Mouse (Mus musculus): ENCODE measurements around the gene Gm10271. TPM values are rescaled to one million over a fixed set of nuclear protein-coding genes. Genes with fewer than 3 reads are reported as not detected.

Gene Gm10271
- polyA plus RNA-seq, 1 experiment from 2014 or later: not detected

DNA sequence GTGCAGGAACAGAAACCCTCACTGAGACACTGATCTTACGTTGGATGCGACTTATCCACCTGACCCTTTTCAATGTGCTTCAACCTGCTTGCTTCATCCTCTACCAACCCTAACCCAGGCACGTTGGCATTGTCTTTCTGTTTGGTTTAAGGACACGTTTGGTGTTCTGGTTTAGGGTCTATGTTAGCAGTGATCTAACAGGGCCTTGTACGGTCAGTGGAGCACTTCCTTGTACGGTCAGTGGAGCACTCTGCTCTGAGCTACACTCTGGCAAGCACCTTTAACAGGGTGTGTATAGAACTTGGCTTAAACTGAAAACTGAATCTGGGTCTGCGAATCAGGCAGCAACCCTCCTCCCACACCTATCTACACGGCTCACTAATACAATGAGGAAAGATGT lies 57.1 kb downstream of the Gm10271 start:
- 95% methylated on average over 8 of the region's 8 CpGs for WGBS
- H3K27me3 ChIP-seq (replicated peaks; ENCODE audit: control insufficient read depth, insufficient read depth, low read length): no peaks in the 10 kb centered on the region
- no peaks in the 10 kb centered on the region for H3K4me1 ChIP-seq (ENCODE audit: control insufficient read depth, insufficient read depth, low read length)
- peaks cover 6% of the 10 kb centered on the region; the same call in 1 of the 2 replicates for H3K36me3 ChIP-seq (ENCODE audit: control insufficient read depth, insufficient read depth, low read length)
- no peaks in the 10 kb centered on the region for H3K9me3 ChIP-seq (ENCODE audit: control insufficient read depth, low read length)
- H3K27ac ChIP-seq (ENCODE audit: low read length): no peak overlapping the region
- no peak overlapping the region for H3K9ac ChIP-seq (ENCODE audit: low read depth, low read length)
- H3K4me2 ChIP-seq (ENCODE audit: low read depth, low read length): no peak overlapping the region
- ATAC-seq: no peak
- no peak overlapping the region for H3K4me3 ChIP-seq (ENCODE audit: low read length)

DNA sequence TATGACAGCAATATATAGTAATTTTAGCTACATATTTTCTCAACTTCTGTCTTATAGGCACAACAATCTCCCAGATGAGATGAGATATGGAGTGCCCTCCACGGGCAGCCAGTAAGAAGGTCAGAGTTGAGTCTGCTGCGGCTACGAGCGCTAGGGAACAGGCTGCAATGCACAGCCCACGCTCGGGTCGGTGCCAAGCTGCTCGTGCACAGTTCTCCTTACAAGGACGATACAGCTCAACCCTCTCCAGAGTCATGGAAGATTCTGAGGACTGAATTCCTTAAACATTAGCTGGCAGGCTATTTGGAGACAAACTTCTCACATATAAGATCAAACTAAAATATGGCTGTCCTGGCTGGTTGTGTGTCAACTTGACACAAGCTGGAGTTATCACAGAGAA lies 57.8 kb downstream of the Gm10271 start:
- no peak overlapping the region for H3K4me2 ChIP-seq (ENCODE audit: low read depth, low read length)
- no peak overlapping the region for H3K27ac ChIP-seq (ENCODE audit: low read length)
- no peak overlapping the region for H3K9ac ChIP-seq (ENCODE audit: low read depth, low read length)
- no peaks in the 10 kb centered on the region for H3K9me3 ChIP-seq (ENCODE audit: control insufficient read depth, low read length)
- H3K4me1 ChIP-seq (ENCODE audit: control insufficient read depth, insufficient read depth, low read length): no peaks in the 10 kb centered on the region
- peaks cover 13% of the 10 kb centered on the region; the same call in 1 of the 2 replicates for H3K36me3 ChIP-seq (ENCODE audit: control insufficient read depth, insufficient read depth, low read length)
- ATAC-seq: peak; percentile 55; the same call in 1 of the 2 replicates
- no peaks in the 10 kb centered on the region for H3K27me3 ChIP-seq (replicated peaks; ENCODE audit: control insufficient read depth, insufficient read depth, low read length)
- 79% methylated on average over 9 of the region's 9 CpGs for WGBS
- no peak overlapping the region for H3K4me3 ChIP-seq (ENCODE audit: low read length)

DNA sequence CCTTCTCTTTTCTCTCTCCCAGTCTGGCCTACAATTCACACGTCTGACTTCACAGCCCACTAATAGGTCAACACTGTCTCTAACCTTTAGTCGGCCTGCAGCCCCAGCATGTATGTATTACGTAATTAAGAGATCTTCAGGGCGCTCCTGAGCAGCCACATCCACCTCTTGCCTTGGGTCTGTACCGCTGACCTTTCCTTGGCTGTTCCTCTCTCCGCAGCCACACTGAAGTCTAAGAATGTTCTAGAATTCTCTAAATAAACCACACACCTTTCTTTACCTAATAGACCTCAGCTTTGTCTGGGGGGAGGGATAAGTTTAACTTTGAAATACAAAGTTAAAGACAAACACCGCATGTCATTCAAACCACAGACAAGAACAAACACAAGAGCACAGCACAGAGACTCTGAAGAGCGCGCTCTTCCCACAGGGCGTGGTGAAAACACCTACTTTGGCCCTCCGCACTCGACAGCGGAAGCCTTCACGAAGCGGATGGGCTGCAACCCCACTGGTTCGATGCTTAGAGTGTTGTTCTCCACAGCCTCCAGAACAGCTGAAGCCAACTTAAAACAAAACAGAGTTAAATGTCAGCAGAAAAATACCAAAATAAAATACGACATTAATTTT lies 58.6 kb downstream of the Gm10271 start:
- Histone ChIP-seq H3K4me3 (ENCODE audit: low read length) (no peak overlapping the region), H3K9ac (ENCODE audit: low read depth, low read length) (no peak overlapping the region), H3K4me2 (ENCODE audit: low read depth, low read length) (no peak overlapping the region), H3K4me1 (ENCODE audit: control insufficient read depth, insufficient read depth, low read length) (no peaks in the 10 kb centered on the region), H3K27ac (ENCODE audit: low read length) (no peak overlapping the region), H3K27me3 (replicated peaks; ENCODE audit: control insufficient read depth, insufficient read depth, low read length) (no peaks in the 10 kb centered on the region), H3K36me3 (ENCODE audit: control insufficient read depth, insufficient read depth, low read length) (peaks cover 13% of the 10 kb centered on the region; the same call in 1 of the 2 replicates), H3K9me3 (ENCODE audit: control insufficient read depth, low read length) (no peaks in the 10 kb centered on the region)
- 0 out of 2 replicates have a peak, but pooled peaks have one; percentile 41 for ATAC-seq
- 78% methylated on average over 17 of the region's 17 CpGs for WGBS

DNA sequence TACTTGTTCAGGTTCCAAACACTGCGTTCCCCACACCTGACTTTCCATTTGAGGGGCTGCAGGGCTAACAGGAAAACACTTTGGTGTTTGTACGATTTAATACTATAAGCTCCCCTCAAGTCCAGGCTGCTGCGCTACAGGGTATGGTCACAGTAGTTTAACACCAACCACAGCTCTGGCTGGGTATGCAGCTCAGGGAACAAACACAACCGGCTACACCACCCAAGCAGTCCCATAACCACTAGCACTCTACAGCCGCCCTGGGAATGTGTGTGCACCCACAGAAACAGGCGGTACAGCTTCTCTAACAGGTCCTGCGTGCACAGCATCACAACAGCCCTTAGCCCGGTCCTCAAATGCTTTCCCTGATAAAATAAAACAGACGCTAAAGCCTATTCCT lies 59.6 kb downstream of the Gm10271 start:
- peaks cover 13% of the 10 kb centered on the region; the same call in 1 of the 2 replicates for H3K36me3 ChIP-seq (ENCODE audit: control insufficient read depth, insufficient read depth, low read length)
- H3K27me3 ChIP-seq (replicated peaks; ENCODE audit: control insufficient read depth, insufficient read depth, low read length): no peaks in the 10 kb centered on the region
- no peaks in the 10 kb centered on the region for H3K4me1 ChIP-seq (ENCODE audit: control insufficient read depth, insufficient read depth, low read length)
- H3K4me3 ChIP-seq (ENCODE audit: low read length): no peak overlapping the region
- no peak overlapping the region for H3K27ac ChIP-seq (ENCODE audit: low read length)
- no peak overlapping the region for H3K9ac ChIP-seq (ENCODE audit: low read depth, low read length)
- no peaks in the 10 kb centered on the region for H3K9me3 ChIP-seq (ENCODE audit: control insufficient read depth, low read length)
- 89% methylated on average over 9 of the region's 9 CpGs for WGBS
- no peak overlapping the region for H3K4me2 ChIP-seq (ENCODE audit: low read depth, low read length)
- ATAC-seq: no peak

DNA sequence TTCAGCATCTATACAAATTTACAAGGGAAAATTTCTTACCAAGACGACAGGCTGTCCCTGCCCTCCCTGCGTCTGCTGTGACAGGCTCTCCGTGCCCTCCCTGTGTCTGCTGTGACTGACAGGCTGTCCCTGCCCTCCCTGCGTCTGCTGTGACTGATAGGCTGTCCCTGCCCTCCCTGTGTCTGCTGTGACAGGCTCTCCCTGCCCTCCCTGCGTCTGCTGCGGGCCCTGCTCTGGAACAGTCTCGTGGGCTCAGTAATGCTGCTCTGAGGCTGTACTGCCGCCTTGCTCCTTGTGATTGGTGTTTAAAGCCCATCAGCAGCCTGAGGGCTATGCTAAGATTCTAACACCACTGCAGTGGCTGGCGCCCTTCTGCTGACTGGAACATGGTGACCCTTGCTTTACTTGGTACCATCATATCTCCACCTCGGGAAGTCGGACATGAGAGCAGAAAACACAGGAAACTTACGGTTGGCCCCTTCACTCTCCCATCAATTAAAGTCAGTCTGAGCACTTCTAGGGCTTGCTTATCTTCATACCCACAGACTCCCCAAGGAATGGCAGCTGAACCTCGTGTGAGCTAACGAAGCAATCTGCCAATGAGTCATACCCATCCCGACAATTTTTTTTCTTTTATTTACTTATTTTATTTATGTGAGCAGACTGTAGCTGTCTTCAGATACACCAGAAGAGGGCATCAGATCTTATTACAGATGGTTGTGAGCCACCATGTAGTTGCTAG lies 63.3 kb downstream of the Gm10271 start:
- WGBS: 77% methylated on average over 15 of the region's 15 CpGs
- Histone ChIP-seq H3K9ac (ENCODE audit: low read depth, low read length) (no peak overlapping the region), H3K9me3 (ENCODE audit: control insufficient read depth, low read length) (no peaks in the 10 kb centered on the region), H3K4me3 (ENCODE audit: low read length) (no peak overlapping the region), H3K4me2 (ENCODE audit: low read depth, low read length) (no peak overlapping the region), H3K27ac (ENCODE audit: low read length) (no peak overlapping the region), H3K27me3 (replicated peaks; ENCODE audit: control insufficient read depth, insufficient read depth, low read length) (no peaks in the 10 kb centered on the region), H3K4me1 (ENCODE audit: control insufficient read depth, insufficient read depth, low read length) (0 out of 2 replicates have a peak, but pooled peaks cover 2% of the 10 kb centered on the region), H3K36me3 (ENCODE audit: control insufficient read depth, insufficient read depth, low read length) (peaks cover 10% of the 10 kb centered on the region; the same call in 1 of the 2 replicates)
- peak; percentile 55; the same call in 1 of the 2 replicates for ATAC-seq

Other genes starting within 250 kb of the Gm10271 start
- 9.4 and 10.2 TPM in 2 replicates for gene Myrfl, start 75.7 kb downstream of the Gm10271 start, polyA plus RNA-seq (2015; fragmentation: Nextera tagmentation; extraction: Ambion mirVana)
- 32.8 and 34.4 TPM in 2 replicates for gene Rab3ip, start 21.8 kb downstream of the Gm10271 start, polyA plus RNA-seq (2015; fragmentation: Nextera tagmentation; extraction: Ambion mirVana)
- not detected in 2 replicates for gene Best3, start 13.7 kb upstream of the Gm10271 start, polyA plus RNA-seq (2015; fragmentation: Nextera tagmentation; extraction: Ambion mirVana)
- gene Lrrc10, start 72.7 kb upstream of the Gm10271 start, polyA plus RNA-seq (2015; fragmentation: Nextera tagmentation; extraction: Ambion mirVana): not detected in 2 replicates
- 216 and 238 TPM in 2 replicates for gene Cct2, start 91.2 kb upstream of the Gm10271 start, polyA plus RNA-seq (2015; fragmentation: Nextera tagmentation; extraction: Ambion mirVana)
- gene Frs2, start 175.9 kb upstream of the Gm10271 start, polyA plus RNA-seq (2015; fragmentation: Nextera tagmentation; extraction: Ambion mirVana): 13.9 and 15.6 TPM in 2 replicates

All from intestine, embryonic 16.5 days (tissue).